Mouse (Mus musculus) thymus, postnatal 14 days (tissue): ENCODE measurements around the gene Mrpl38.
"Not testable (repeated sequence)": the region's sequence is repeated elsewhere in the genome, so short reads cannot be mapped to it uniquely, and the experiment has no call there.

Experiments used
- DNase-seq: peaks from one replicate; pipeline ENCODE4 v3.0.0; 2021

The Mrpl38 gene

DNA sequence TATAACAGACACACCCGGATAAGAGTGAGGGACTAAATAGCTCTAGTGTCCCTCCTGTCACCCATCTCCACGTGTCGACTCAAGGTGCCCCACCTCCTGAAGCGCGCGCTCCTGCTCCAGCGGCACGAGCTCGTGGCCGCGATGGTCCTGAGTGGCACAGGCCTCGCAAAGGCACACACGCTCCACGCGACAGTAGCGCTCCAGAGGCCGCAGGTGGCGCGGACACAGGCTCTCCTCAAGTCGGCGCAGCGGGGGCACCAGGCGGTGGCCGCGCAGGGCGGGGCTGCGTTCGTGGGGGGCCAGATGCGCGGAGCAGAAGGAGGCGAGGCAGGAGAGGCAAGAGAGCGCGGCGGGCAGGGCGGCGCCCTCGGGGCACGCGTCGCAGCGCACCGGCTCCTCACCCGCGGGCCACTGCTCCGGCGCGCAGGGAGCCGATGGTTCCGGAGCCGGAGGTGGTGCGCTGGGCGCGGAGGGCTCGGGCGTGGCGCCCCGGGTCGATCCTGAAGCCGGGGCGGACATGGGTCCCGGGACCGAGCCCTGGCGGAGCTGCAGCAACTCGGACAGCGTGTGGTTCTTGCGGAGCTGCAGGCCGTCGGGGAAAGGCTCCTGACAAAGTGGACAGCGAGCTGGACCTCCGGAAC lies 29.1 kb downstream of the Mrpl38 start:
- no peak for DNase-seq

DNA sequence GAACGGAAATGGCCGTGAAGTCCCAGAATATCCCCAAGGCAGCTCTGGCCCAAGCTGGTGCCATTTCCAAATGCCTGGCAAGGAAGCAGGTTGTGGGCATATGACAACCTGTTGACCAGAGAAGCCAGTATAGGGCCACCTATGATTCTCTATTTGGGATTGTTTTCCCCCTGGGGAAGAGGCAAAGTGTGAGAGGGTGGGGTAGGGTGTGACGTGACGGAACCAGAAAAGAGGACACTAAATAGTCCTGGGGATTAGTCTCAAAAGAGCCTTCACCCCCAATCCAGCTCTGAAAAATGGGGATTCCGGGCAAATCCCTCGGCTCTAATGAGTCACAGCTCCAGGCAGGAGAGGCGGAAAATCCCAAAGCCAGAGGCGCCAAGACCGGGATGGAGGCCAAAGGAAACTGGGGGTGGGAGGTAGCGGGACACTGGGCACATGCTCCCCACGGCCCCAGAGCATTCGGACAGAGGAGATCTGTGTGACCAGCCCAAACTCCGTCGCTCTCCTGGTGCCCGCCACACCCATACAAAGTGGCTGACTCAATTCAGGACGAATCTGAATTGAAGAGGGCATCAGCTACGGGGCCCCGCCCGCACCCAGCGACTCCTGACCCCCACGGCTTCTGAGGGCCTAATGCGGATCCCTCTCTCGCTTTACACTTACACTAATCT lies 30.1 kb downstream of the Mrpl38 start:
- no peak for DNase-seq

DNA sequence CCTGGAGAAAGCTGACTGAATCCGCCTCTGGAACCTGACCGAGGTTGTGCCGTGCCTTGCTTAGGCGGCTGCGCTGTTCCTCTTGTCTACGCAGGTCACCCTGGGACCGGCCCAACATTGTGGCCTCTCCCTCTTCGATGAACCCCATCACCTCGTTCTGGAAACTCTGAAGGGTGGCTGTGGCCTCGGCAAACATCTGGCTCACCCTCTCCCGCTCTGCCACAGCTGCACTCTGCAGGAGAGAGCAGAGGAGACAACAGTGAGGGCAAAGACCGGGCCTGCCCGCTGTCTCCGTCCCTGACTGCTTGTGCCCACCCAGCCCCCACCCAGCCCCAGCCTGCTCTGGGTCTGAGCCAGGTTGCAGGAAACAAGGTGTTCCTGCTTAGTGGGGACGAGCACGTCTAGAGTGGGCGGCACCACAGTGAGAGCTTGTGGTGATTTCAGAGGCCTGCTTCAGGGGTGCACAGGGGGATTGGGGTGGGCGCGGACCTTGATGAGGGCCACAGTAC lies 30.8 kb downstream of the Mrpl38 start:
- no peak for DNase-seq

GRCm38 (mm10) chr11:116106963-116107776 lies 31.5 kb downstream of the Mrpl38 start:
- no peak for DNase-seq

- no peak for DNase-seq
Observed at GRCm38 (mm10) chr11:116106154-116106962, 32.3 kb downstream of the Mrpl38 start.

GRCm38 (mm10) chr11:116105065-116105464 lies 33.6 kb downstream of the Mrpl38 start:
- DNase-seq, result no peak

- DNase-seq, result no peak
Observed at GRCm38 (mm10) chr11:116104006-116104646, 34.5 kb downstream of the Mrpl38 start.

DNA sequence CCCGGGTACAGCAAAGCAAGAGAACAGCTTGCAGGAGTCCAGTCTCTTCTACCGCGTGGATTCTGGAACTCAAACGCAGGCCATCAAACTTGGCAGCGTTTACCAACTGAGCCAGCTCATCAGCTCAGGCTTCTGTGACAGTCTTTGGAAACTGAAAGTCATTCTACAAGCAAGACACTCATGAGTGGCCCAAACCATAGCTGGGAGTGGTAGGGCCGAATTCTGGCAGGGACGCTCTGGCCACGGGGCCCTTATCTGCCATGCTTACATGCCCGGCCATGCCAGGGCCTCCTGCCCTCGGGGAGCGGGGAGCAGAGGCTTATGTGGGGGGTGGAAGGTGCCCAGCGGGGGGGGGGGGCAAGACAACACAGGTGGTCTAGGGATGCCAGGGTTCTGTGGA lies 35.1 kb downstream of the Mrpl38 start:
- DNase-seq, result no peak

DNA sequence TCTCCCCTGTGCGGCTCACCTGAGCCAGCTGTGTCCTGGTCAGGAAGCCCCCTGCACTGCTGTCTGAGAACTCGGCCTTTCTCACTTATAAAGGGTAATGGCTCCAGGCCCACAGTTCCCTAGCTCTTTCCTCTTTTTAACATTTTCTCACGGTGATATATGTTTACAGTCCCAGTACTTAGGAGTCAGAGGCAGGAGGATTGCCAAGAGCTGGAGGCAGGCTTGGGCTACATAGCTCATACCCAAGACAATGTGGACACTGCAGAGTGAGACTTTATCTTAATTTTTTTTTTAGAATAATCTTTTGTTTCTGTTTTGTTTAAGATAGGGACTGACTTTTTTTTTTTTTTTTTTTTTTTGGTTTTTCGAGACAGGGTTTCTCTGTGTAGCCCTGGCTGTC lies 36.2 kb downstream of the Mrpl38 start:
- no peak for DNase-seq

DNA sequence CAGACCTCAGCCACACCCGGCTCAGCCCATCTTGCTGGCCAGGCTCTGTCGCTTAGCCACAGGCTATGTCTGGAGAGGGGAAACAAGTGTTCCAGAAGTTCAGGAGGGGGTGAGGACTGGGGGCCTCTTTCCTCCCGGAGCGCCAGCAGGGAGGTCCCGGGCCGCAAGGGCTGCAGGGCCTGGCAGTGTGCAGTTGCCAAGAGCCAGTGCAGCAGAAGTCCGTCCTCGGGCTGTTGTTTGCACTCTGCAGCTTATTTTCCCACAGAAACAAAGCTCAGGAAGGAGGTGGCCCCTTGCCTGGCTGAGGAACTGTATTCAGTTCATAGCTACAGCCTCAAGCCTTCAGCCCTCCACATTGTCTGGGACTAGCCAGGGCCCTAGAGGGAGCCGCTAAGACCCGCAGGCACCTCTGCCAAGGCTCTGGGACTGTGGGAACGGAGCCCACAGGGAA lies 36.7 kb downstream of the Mrpl38 start:
- no peak for DNase-seq

- no peak for DNase-seq
Observed at GRCm38 (mm10) chr11:116100839-116101238, 37.8 kb downstream of the Mrpl38 start.

- DNase-seq, result no peak
Observed at GRCm38 (mm10) chr11:116100385-116100784, 38.3 kb downstream of the Mrpl38 start.

- no peak for DNase-seq
Observed at GRCm38 (mm10) chr11:116099462-116099861, 39.2 kb downstream of the Mrpl38 start.

GRCm38 (mm10) chr11:116098711-116099460 lies 39.8 kb downstream of the Mrpl38 start:
- DNase-seq, result no peak

GRCm38 (mm10) chr11:116096213-116097108 lies 42.2 kb downstream of the Mrpl38 start:
- peak; percentile 45 for DNase-seq

DNA sequence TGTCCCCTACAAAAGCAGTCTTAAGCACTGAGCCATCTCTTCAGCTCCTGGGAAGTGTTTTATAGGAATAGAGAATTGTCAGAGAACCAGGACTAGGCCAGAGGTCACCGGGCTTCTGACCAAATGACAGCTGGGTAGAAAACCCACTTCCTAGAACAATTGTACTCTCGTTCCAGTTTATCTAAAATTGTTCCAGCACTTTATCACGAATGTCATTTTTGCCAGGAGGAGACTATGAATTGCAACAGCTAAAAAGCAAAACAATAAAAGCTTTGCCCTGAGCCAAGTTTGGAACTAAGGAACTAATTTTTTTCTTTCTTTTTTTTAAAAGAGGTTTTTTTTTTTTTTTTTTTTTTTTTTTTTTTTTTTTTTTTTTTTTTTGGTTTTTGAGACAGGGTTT lies 43.1 kb downstream of the Mrpl38 start:
- no peak for DNase-seq

- no peak for DNase-seq
Observed at GRCm38 (mm10) chr11:116093771-116094565, 44.7 kb downstream of the Mrpl38 start.

DNA sequence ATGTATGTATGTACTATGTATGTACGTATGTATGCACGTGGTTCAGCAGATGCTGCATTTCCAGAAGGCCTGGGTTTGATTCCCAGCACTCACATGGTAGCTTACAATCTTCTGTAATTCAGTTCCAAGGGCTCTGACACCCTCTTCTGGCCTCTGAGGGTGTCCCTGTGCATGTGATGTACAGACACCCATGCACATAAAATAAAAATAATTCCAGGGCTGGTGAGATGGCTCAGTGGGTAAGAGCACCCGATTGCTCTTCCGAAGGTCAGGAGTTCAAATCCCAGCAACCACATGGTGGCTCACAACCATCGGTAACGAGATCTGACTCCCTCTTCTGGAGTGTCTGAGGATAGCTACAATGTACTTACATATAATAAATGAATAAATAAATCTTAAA lies 45.7 kb downstream of the Mrpl38 start:
- DNase-seq, result not testable (repeated sequence)

DNA sequence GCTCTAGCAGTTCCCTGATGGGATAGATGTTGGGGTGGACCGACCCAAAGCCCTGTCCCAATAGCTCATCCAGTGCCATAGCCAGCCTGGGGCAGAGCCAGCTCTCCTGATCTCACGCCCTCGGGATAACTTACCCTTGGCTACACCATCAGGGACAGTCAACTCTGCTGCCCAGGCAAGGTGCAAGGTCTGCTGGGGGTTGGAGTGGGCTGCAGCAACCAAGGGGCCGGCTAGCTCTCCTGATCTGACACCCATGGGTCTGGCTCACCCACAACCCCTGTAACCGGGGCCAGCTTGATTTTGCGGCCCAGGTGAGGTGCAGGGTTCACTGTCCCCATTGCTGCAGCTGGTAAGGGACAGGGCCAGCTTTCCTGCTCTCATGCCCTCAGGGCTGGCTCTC lies 47.1 kb downstream of the Mrpl38 start:
- DNase-seq, result no peak
